Mouse (Mus musculus): ENCODE data around the gene Cnot6.

Cnot6 gene

DNA sequence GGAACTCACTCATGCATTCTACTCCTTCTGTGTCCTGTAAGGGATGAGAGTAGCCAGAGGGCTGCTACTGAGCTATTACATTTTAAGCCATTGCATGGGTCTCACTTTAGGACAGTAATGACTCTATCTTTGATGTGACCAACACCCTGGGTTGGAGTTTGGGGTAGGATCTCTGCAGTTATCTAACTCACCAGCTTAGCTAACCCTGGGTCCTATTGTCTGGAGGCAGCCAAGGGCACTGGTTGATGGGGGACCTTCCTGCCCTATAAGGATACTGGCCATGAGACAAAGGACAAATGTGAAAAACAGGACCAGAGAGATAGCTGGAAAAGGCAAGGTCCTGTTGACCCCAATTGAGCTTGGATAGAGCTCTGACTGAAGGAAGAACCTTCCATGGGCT is 57.0 kb downstream of the Cnot6 start:
- DNase-seq (ENCODE audit: low read depth, low spot score), result no peak

- DNase-seq (ENCODE audit: low read depth, low spot score), result no peak
Observed at GRCm38 (mm10) chr11:49654651-49655050, 57.9 kb downstream of the Cnot6 start.

- DNase-seq (ENCODE audit: low read depth, low spot score), result no peak
Observed at GRCm38 (mm10) chr11:49653079-49653408, 59.5 kb downstream of the Cnot6 start.

DNA sequence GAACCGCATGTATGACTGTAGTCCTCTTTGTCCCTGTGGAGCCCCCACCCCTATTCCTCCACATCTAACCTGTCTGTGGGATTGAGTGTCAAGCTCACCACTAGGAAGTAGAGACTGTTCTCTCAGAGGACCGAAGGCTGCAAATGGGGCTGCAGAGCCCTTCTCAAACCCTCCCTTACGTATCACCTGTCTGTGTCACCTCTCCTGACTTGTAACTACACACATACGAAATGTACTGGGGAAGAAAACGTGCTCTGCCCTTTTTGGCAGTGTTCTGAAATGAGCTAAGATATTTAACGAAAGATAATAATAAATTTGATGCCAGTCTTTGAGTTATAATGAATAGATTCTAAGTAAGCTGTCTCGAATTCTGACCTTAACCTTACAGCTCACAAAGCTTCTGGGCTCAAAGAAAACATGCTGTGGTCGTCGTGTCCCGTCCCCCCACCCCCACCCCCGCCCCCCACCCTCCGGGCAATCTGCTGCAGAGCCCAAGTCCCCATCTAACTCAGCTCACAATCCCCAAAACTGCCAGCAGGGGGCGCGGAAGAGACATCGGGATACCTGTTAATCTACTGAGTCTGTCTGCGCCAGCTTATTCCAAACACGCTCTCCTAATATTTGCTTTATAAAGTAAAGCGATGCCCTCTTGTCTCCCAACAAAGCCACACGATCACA is 60.0 kb downstream of the Cnot6 start:
- DNase-seq (ENCODE audit: low read depth, low spot score), result peak; percentile 86

DNA sequence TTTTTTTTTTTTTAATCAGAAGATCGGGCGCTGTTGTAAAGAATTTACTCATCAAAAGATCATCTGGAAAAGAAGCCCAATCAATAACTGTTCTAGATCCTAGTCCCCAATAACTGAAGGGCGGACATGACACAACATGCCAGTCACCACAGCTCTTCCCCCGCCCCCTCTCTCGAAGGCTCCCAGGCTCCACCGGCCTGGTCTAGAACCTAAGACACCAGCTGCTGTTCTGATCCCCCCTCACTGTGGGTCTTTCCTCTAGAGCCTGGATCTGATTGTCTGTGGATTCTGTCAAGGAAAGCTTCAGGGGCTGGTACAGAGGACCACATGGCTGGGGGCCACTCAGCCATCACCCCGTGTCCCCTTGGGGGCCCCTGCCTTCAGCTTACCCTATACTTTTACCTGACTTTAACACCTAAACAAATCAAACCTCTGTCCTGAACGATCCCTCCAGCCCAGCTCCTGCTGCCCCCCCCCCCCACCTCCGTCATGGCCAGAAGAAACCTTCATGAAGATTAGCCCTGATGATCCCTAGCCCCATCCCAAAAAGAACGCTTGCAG is 60.7 kb downstream of the Cnot6 start:
- DNase-seq (ENCODE audit: low read depth, low spot score), result no peak

GRCm38 (mm10) chr11:49650994-49651761 is 61.3 kb downstream of the Cnot6 start:
- no peak for DNase-seq (ENCODE audit: low read depth, low spot score)

DNA sequence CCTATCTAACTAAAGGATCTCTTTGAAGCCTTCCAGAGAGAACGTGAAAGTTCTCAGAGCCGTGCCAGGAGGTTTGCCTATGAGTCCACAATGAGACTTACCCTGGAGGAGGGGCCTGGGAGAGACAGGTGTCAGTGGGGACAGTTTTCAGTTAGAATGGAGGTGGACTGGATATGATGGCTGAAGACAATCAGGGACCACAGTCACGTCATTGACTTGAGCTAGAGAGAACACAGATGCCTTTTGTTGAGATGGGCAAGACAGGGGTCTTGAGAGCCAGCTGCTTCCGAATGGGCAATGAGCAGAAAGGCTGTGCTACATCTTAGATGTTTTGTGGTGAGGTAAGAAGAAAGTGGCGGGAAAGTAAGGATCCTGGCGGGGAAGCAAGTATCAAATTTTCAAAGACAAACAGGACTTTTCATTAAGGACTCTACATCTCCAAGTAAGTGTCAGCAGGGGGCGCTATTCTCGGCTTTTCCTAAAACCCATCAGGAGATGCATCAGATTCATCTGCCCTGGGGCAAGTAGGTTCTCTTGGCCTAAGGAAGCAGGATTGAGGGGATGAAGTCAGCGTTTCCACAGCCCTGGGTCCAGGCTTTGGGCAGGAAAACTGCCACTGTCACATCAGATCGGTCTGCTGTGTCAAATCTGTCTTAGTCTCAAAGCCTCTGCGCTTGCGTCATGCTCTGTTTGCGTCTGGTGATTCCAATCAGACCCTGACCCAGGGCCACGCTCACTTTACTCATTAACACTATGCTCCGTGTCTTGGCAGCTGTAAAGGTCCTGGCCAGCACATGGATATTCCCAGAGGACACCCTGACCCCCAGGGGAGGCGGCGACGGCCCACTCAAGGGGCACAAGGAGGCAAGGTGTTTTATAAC is 62.2 kb downstream of the Cnot6 start:
- peak; percentile 72 for DNase-seq (ENCODE audit: low read depth, low spot score)

GRCm38 (mm10) chr11:49645677-49646076 is 66.8 kb downstream of the Cnot6 start:
- no peak for DNase-seq (ENCODE audit: low read depth, low spot score)

- DNase-seq (ENCODE audit: low read depth, low spot score), result no peak
Observed at GRCm38 (mm10) chr11:49636449-49636848, 76.1 kb downstream of the Cnot6 start.

DNA sequence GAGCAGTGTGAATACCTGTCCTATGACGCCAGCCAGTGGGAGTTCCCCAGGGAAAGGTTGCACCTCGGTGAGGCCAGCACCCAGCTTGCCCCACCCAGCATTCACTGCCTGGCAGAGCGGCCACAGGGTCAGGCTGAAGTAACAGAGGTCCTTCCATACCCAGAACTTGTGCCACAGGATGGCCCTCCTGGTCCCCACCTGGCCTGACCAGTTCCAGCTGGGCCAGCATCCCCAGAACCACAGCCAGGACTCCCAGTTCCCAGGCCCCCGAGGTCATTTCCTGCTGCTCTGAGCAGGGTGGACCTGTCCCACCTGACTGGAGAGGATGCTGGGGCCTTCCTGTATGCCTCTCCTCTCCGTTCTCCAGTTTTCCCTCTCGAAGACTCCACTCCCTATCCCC is 76.9 kb downstream of the Cnot6 start:
- DNase-seq (ENCODE audit: low read depth, low spot score), result no peak

- DNase-seq (ENCODE audit: low read depth, low spot score), result no peak
Observed at GRCm38 (mm10) chr11:49634101-49634500, 78.4 kb downstream of the Cnot6 start.

DNA sequence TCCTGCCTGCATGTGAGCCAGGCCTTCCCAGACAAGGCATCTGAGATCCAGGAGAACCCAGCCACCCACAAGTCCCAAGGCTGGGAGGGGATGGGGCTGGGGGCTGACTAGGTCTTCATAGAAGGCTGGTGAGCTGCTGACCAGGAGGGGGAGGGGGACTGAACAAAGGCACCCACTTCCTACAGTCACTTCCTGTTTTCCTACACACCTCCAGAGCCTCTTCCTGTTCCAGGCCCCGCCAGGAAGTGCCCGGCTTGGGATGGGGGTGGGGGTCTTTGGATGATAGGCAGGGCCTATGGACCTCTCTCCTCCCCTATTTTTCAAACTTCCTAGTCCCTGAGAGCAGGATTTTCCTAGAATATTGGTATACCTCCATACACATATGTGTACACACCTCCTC is 80.3 kb downstream of the Cnot6 start:
- no peak for DNase-seq (ENCODE audit: low read depth, low spot score)

GRCm38 (mm10) chr11:49631154-49631553 is 81.4 kb downstream of the Cnot6 start:
- peak; percentile 51 for DNase-seq (ENCODE audit: low read depth, low spot score)

DNA sequence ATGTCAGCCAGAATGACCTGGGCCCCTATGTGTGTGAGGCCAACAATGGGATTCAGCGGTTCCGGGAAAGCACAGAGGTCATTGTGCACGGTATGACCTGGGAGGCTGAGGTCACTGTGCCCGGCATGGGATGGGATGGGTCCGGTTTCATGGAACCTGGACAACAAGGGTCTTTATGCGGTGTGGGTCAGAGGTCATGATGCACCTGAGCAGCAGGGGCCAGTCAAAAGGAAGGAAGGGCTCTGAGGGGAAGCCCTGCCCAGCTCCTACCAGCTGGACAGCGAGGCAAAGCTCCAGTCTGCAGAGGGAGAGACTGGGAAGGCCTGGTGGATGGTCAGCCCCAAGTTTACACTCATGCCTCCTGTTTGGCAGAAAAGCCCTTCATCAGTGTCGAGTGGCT is 85.8 kb downstream of the Cnot6 start:
- no peak for DNase-seq (ENCODE audit: low read depth, low spot score)

- DNase-seq (ENCODE audit: low read depth, low spot score), result no peak
Observed at GRCm38 (mm10) chr11:49625863-49626262, 86.7 kb downstream of the Cnot6 start.

DNA sequence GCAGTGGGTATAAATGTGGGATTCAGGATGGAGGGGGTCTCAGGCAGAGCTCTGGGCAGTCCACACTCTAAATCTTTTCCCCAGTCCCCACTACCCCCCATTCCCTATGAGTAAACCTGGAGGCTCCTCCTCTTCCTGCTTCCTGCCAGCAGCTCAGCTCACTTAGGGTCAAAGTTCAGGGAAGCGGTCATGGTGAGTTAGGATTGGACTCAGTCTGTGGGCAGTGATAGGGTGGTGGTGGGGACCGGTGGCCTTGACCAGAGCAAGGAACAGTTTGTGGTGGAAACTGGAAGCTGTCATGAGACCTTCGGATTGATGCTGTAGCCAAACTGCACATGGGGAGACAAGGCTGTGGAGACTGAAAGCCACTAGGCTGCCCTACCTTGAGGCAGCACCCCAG is 88.4 kb downstream of the Cnot6 start:
- no peak for DNase-seq (ENCODE audit: low read depth, low spot score)

GRCm38 (mm10) chr11:49621953-49622352 is 90.6 kb downstream of the Cnot6 start:
- no peak for DNase-seq (ENCODE audit: low read depth, low spot score)
